28 mouse cellular contexts compared by ENCODE assay signal in the genomic region with DNA sequence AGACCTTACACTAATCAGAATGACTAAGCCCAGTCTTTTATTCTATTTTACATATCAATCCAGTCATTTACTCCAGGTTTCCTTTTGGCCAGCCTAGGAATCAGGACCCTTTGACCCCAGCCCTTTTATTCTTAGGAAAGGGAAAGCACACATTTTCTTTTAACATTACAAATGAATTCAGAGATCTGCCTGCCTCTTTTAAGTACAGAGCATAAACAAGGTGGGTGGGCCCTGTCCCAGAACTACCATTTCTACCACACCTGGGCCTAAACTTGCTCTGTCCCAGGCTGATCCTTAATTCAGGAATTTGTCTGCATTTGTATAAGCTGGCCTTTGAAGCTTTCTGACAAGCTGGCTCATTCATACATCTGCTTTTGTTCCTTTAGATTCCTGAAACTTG. TPM values are rescaled to one million over a fixed set of nuclear protein-coding genes. Genes with fewer than 3 reads are reported as not detected.
"Had no signal": no experiment of that assay in that cellular context is flagged by ENCODE, and none has a peak within 500 bp of the region (broad histone marks: within the 10 kb centered on the region; RNA-seq: fewer than 3 reads in every experiment).

No protein-coding gene starts in this region.

- H3K4me3 ChIP-seq: heart, embryonic 10.5 days; heart, embryonic 12.5 days; hindbrain, embryonic 10.5 days; hindbrain, embryonic 12.5 days; intestine, embryonic 15.5 days; layer of hippocampus, adult 2 months; limb, embryonic 10.5 days; limb, embryonic 12.5 days; liver, embryonic 13.5 days; liver, embryonic 15.5 days had no signal

- H3K9me3 ChIP-seq: heart, embryonic 10.5 days; heart, embryonic 12.5 days; hindbrain, embryonic 10.5 days; hindbrain, embryonic 12.5 days; intestine, embryonic 15.5 days; limb, embryonic 10.5 days; limb, embryonic 12.5 days; liver, embryonic 13.5 days; liver, embryonic 15.5 days had no signal

- H3K27me3 ChIP-seq: heart, embryonic 12.5 days; hindbrain, embryonic 12.5 days; intestine, embryonic 15.5 days; limb, embryonic 12.5 days; liver, embryonic 13.5 days; liver, embryonic 15.5 days had no signal

- H3K27ac ChIP-seq: heart, embryonic 10.5 days; hindbrain, embryonic 10.5 days; hindbrain, embryonic 12.5 days; hindbrain, embryonic 14.5 days; intestine, embryonic 15.5 days; layer of hippocampus, adult 2 months; limb, embryonic 10.5 days; limb, embryonic 12.5 days; liver, embryonic 13.5 days; liver, embryonic 15.5 days had no signal

- DNase-seq: gastrocnemius, postnatal 25 days; heart, adult 18-20 months; heart, postnatal 10 days; heart, postnatal 4 days; kidney, adult 18-20 months; kidney, adult 8-10 months; kidney, postnatal 10 days; kidney, postnatal 25 days; kidney, postnatal 4 days; layer of hippocampus, adult 9-11 months; layer of hippocampus, postnatal 36 days; liver; liver, embryonic 13.5 days; liver, postnatal 0 days had no signal

- H3K36me3 ChIP-seq: heart, embryonic 10.5 days; heart, embryonic 12.5 days; hindbrain, embryonic 10.5 days; hindbrain, embryonic 12.5 days; intestine, embryonic 15.5 days; limb, embryonic 10.5 days; limb, embryonic 12.5 days; liver, embryonic 13.5 days; liver, embryonic 15.5 days had no signal

- H3K4me1 ChIP-seq: heart, embryonic 10.5 days; heart, embryonic 12.5 days; hindbrain, embryonic 10.5 days; hindbrain, embryonic 12.5 days; intestine, embryonic 15.5 days; limb, embryonic 10.5 days; limb, embryonic 12.5 days; liver, embryonic 13.5 days; liver, embryonic 15.5 days had no signal

- H3K9ac ChIP-seq: heart, embryonic 12.5 days; hindbrain, embryonic 12.5 days; hindbrain, embryonic 14.5 days; intestine, embryonic 15.5 days; limb, embryonic 12.5 days; liver, embryonic 13.5 days; liver, embryonic 15.5 days; liver, postnatal 0 days had no signal

RNA-seq across cellular contexts. Expression of gene Tenm1, which starts 38.4 kb away (rescaled TPM):
- total RNA-seq: gastrocnemius, adult 18-20 months; gastrocnemius, adult 8-10 months; granulocyte monocyte progenitor cell, adult 5-6 weeks; heart, postnatal 4 days had no signal
- polyA plus RNA-seq: heart, embryonic 14.5 days; liver, postnatal 0 days had no signal
